Mouse (Mus musculus) hindbrain, embryonic 11.5 days (tissue): ENCODE measurements around the gene Tead3. TPM values are rescaled to one million over a fixed set of nuclear protein-coding genes. Genes with fewer than 3 reads are reported as not detected.
A peak's percentile ranks its signal among the peaks of the same experiment; 100 is the strongest.
"Not testable (repeated sequence)": the region's sequence is repeated elsewhere in the genome, so short reads cannot be mapped to it uniquely, and the experiment has no call there.

Source experiments
- ATAC-seq: fragments of 200-750 bp; cut with Nextera tagmentation; 2 replicates; pipeline ENCODE4 v1.8.0; 2017; ENCODE audit warnings: mild to moderate bottlenecking, moderate TSS enrichment, moderate library complexity; ENCODE audit not compliant: low FRiP score
- DNase-seq: peaks from one replicate; pipeline ENCODE4 v3.0.0-alpha.2; 2015; ENCODE audit warnings: low spot score
- H3K27ac ChIP-seq: fragments of 300-500 bp; sonication (generic); 2 replicates; pipeline ENCODE4 v1.5.1; 2014; ENCODE audit warnings: mild to moderate bottlenecking, low read depth, low read length
- H3K27me3 ChIP-seq: fragments of 300-500 bp; sonication (generic); 2 replicates; pipeline ENCODE4 v1.6.1; 2014; ENCODE audit warnings: mild to moderate bottlenecking, low read length, moderate library complexity, mixed read lengths; ENCODE audit not compliant: control insufficient read depth, insufficient read depth
- H3K36me3 ChIP-seq: fragments of 300-500 bp; sonication (generic); 2 replicates; pipeline ENCODE4 v1.6.1; 2014; ENCODE audit warnings: mild to moderate bottlenecking, low read length, moderate library complexity, mixed read lengths; ENCODE audit not compliant: control insufficient read depth, insufficient read depth
- H3K4me1 ChIP-seq: fragments of 300-500 bp; sonication (generic); replicated peaks from 2 replicates; pipeline ENCODE4 v1.6.1; 2014; ENCODE audit warnings: low read length, mixed read lengths; ENCODE audit not compliant: control insufficient read depth, insufficient read depth
- H3K4me2 ChIP-seq: fragments of 300-500 bp; sonication (generic); replicated peaks from 2 replicates; pipeline ENCODE4 v1.6.1; 2014; ENCODE audit warnings: mild to moderate bottlenecking, low read depth, low read length
- H3K4me3 ChIP-seq: fragments of 300-500 bp; sonication (generic); 2 replicates; pipeline ENCODE4 v1.5.1; 2014; ENCODE audit warnings: low read depth, low read length
- H3K9ac ChIP-seq: fragments of 300-500 bp; sonication (generic); 2 replicates; pipeline ENCODE4 v1.6.1; 2014; ENCODE audit warnings: low read depth, low read length
- H3K9me3 ChIP-seq: fragments of 300-500 bp; sonication (generic); 2 replicates; pipeline ENCODE4 v1.6.1; 2016; ENCODE audit warnings: low read length; ENCODE audit not compliant: control insufficient read depth
- WGBS: fragments of 180-500 bp; shearing (Covaris S2); extraction: QIAGEN DNeasy Blood & Tissue Kit; methylation state at CpG from one replicate; pipeline ENCODE4 v1.1.7; 2014; 5-methylcytosine and 5-hydroxymethylcytosine counted together
- polyA plus RNA-seq: library from polyadenylated mRNA; unstranded; fragments of >200 nt; fragmentation: Nextera tagmentation; extraction: Ambion mirVana; gene quantifications from 2 replicates; pipeline ENCODE4 v1.2.1, GENCODE M21; 2014

Tead3 gene
- polyA plus RNA-seq, 1 experiment from 2014 or later, result 3.7 TPM

DNA sequence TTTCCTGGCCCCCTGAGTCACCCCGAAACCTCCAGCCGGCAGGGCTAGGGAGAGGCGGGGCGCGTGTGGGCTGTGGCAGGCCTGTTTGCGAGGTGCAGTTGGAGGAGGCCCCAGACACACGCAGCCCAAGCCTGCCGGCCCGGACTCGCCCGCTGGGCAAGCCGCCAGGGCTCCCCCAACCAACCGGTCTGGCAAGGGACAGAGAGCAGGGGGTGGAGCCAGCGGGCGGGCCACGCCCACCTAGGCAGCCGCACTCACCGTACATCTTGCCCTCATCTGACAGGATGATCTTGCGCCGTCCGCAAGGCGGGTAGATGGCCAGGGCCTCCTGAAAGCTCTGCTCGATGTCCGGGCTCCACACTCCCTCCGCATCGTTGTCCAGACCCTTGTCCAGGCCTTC is 9.5 kb downstream of the Tead3 start:
- Histone ChIP-seq H3K36me3 (no peaks in the 10 kb centered on the region), H3K27me3 (no peaks in the 10 kb centered on the region), H3K9me3 (no peaks in the 10 kb centered on the region), H3K4me1 (peaks cover 5% of the 10 kb centered on the region), H3K9ac (peak overlapping the region; percentile 42), H3K4me2 (peak overlapping the region; percentile 43), H3K4me3 (peak overlapping the region; percentile 8; the same call in 1 of the 2 replicates), H3K27ac (0 out of 2 replicates have a peak overlapping the region, but pooled peaks have one; percentile 42)
- DNase-seq, result peak; percentile 77
- peak; percentile 62 for ATAC-seq
- WGBS, result 9% methylated on average over 22 of the region's 26 CpGs

DNA sequence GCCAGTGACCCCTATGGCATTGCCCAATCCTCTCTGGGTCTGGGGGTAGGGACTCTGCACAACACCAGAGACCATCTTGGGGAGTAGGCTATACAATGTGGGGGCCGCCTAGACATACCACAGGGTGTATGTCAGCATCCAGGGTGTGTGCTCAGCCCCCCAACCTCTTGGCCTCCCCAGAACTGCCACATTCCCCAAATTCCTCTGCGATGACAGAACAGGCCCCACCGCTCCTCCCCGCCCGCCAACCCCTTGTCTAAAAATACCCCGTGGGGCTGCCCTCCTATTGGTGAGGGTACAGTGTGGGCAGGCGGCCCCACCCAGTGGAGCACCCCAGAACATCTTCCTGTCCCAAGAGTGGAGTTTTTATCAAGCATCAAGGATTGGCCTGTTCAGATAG is 10.0 kb downstream of the Tead3 start:
- Histone ChIP-seq H3K27me3 (no peaks in the 10 kb centered on the region), H3K4me2 (no peak overlapping the region), H3K27ac (no peak overlapping the region), H3K4me3 (no peak overlapping the region), H3K9me3 (no peaks in the 10 kb centered on the region), H3K9ac (peak overlapping the region; percentile 42), H3K36me3 (no peaks in the 10 kb centered on the region), H3K4me1 (peaks cover 2% of the 10 kb centered on the region)
- no peak for DNase-seq
- ATAC-seq, result no peak
- 69% methylated on average over 7 of the region's 7 CpGs for WGBS

DNA sequence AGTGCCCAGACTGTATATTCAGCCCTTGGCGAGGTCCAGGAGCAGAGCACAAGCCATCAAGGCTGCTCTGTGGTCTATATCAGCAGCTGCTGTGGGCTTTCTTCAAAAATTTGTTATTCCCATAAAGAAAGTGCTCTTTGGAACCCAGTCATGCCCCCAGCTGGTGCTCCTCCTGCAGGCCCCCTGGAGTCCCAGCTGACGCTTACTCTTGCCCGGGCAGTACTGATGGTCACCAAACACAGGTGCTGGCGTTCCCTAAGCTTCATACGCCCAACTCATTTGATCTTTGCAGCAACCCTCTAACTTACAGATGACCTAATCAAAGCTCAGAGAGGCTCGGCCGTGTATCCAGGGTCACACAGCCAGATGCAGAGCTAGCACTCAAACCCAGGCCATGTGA is 13.1 kb downstream of the Tead3 start:
- Histone ChIP-seq H3K4me2 (no peak overlapping the region), H3K9ac (no peak overlapping the region), H3K27me3 (no peaks in the 10 kb centered on the region), H3K36me3 (no peaks in the 10 kb centered on the region), H3K27ac (no peak overlapping the region), H3K4me3 (no peak overlapping the region), H3K9me3 (no peaks in the 10 kb centered on the region), H3K4me1 (peaks cover 3% of the 10 kb centered on the region)
- DNase-seq (no peak), ATAC-seq (no peak)
- WGBS, result 90% methylated on average over 7 of the region's 7 CpGs

DNA sequence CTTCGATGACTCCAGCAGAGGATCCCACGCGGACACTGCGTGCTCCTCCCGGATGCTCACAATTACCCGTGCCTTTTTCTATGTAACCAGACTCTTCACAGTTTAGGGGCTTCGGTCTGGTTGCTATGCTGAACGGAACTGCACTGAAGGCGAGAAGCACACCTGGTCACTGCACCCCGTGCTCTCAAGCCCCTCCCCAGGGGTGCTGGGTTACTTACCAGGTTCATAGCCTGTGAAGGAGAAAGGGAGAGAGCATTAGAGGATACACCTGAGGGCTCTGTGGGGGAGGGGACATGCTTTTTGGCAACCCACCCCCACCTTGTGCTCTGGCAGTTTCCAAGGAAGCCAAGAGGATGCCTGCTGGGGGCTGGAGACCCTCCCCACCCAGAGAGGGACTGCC is 15.3 kb downstream of the Tead3 start:
- peaks cover 3% of the 10 kb centered on the region; the same call in 1 of the 2 replicates for H3K4me1 ChIP-seq
- no peaks in the 10 kb centered on the region for H3K9me3 ChIP-seq
- H3K27me3 ChIP-seq, result no peaks in the 10 kb centered on the region
- 78% methylated on average over 10 of the region's 10 CpGs for WGBS
- H3K4me3 ChIP-seq, result no peak overlapping the region
- no peak overlapping the region for H3K27ac ChIP-seq
- DNase-seq, result no peak
- 0 out of 2 replicates have a peak, but pooled peaks cover 3% of the 10 kb centered on the region for H3K36me3 ChIP-seq
- no peak overlapping the region for H3K9ac ChIP-seq
- no peak for ATAC-seq
- H3K4me2 ChIP-seq, result no peak overlapping the region

DNA sequence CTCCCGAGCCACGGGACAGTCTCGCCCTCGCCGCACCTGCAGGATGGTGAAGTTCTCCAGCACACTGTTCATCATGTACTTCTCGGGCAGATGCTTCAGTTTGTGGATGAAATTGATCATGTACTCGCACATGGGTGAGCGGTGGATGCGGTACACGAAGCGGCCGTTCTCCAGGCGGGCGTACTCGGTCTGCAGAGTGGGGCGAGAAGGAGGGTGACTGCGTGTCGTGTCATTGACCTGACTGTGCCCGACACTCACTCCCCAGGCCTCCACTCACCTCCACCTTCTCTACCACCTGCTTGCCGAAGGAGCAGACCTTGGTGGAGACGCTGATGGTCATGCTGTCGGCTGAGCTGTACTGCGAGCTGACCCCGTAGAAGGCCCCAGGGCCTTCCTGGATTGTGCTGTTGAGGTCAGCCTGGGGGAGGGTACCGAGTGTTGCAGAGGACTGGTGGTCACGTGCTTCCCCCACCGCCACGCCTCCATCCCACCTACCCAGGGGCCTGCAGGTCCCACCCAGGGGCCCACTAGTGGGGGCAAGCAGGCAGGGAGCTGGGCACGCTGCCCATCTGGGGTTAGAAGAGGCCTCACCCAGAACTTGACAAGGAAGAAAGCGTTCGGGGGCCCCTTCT is 17.6 kb downstream of the Tead3 start:
- no peak overlapping the region for H3K27ac ChIP-seq
- H3K4me2 ChIP-seq, result no peak overlapping the region
- no peaks in the 10 kb centered on the region for H3K27me3 ChIP-seq
- no peaks in the 10 kb centered on the region for H3K9me3 ChIP-seq
- H3K4me3 ChIP-seq, result no peak overlapping the region
- 0 out of 2 replicates have a peak, but pooled peaks cover 3% of the 10 kb centered on the region for H3K36me3 ChIP-seq
- DNase-seq, result no peak
- peaks cover 3% of the 10 kb centered on the region; the same call in 1 of the 2 replicates for H3K4me1 ChIP-seq
- WGBS, result 63% methylated on average over 31 of the region's 31 CpGs
- ATAC-seq, result no peak
- no peak overlapping the region for H3K9ac ChIP-seq

DNA sequence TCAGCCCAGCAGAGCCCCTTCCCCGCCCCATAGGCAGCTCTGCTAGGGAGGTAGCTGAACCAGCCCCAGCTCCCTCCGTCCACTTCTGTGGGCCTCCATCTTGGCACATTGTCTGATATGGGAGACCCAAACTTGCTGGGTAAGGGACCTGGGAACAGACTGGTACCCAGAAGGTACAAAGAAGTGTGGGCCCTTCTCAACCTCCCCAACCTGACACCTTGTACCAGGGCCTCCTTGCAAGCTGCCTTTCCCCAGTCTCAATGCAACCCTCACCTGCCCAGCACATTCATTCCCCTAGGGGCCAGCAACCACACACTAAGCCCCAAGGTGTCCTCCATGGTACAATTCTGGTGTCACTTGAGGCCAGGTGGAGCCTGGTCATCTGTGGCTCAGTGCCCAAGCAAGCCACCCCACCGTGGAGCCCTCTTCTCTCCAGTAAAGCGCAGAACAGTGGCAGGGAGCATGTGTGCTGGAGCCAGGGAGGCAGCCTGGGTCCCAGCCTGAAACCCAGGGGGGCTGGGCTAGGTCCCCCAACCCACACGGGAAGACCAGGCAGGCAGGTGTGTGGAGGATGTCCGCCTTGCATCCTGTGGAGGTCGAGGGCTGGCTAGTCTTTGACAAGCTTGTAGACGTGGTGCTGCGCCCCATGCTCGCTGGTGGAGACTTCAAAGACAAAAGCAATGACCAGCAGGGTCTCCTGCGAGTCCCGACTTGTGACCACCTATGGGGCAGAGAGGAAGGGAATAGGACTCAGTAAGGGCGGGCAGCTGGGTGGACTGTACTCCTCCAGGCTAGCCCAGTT is 18.3 kb downstream of the Tead3 start:
- H3K36me3 ChIP-seq, result 0 out of 2 replicates have a peak, but pooled peaks cover 3% of the 10 kb centered on the region
- WGBS, result 48% methylated on average over 13 of the region's 13 CpGs
- H3K4me2 ChIP-seq, result no peak overlapping the region
- no peak for DNase-seq
- no peak overlapping the region for H3K9ac ChIP-seq
- ATAC-seq, result no peak
- no peaks in the 10 kb centered on the region for H3K27me3 ChIP-seq
- no peaks in the 10 kb centered on the region for H3K9me3 ChIP-seq
- peaks cover 5% of the 10 kb centered on the region; the same call in 1 of the 2 replicates for H3K4me1 ChIP-seq
- H3K27ac ChIP-seq, result peak overlapping the region; percentile 30; the same call in 1 of the 2 replicates
- H3K4me3 ChIP-seq, result no peak overlapping the region

DNA sequence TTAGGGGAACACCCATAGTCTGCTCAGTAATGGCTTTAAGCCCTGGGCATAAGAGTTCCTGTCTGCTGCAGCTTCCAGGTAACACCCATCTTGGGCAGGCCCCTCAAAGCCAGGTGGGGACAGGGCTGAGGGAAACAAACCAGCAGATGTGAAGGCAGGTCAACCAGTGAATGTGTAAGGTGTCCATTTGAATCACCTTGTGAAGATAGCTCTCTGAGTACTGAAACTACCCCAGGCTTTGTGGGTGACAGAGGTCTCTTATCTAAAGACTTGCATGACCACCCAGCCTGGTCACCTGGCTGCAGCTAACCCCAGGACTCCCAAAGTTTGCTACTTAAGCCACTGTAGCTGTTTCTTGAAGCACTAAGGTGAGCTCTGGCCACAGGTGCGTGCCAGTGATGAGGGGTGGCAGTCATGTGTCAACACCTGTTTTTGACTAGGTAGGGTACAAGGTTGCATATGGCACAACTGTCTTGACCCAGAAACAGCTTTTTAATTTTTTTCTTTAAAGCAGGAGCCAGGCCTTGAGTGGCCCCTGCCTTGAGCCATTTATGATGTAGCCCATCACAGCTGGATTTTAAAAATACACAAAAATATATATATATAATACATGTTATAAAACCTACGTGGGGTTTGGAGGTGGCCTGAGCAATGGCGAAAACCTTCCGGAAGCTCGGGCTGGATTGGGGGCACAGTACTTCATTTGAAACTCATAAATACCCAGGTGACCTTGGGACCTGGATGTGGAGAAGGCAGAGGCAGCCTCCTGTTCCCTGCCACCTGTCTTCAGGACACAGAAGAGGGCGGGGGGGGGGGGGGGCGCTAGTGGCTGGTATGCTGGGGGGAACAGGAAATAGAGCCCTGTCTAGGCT is 19.1 kb downstream of the Tead3 start:
- DNase-seq, result no peak
- H3K4me1 ChIP-seq, result peaks cover 5% of the 10 kb centered on the region; the same call in 1 of the 2 replicates
- no peak overlapping the region for H3K27ac ChIP-seq
- H3K4me3 ChIP-seq, result no peak overlapping the region
- 39% methylated on average over 6 of the region's 7 CpGs for WGBS
- ATAC-seq, result no peak
- H3K27me3 ChIP-seq, result no peaks in the 10 kb centered on the region
- H3K4me2 ChIP-seq, result no peak overlapping the region
- 0 out of 2 replicates have a peak, but pooled peaks cover 3% of the 10 kb centered on the region for H3K36me3 ChIP-seq
- H3K9me3 ChIP-seq, result no peaks in the 10 kb centered on the region
- H3K9ac ChIP-seq, result no peak overlapping the region

DNA sequence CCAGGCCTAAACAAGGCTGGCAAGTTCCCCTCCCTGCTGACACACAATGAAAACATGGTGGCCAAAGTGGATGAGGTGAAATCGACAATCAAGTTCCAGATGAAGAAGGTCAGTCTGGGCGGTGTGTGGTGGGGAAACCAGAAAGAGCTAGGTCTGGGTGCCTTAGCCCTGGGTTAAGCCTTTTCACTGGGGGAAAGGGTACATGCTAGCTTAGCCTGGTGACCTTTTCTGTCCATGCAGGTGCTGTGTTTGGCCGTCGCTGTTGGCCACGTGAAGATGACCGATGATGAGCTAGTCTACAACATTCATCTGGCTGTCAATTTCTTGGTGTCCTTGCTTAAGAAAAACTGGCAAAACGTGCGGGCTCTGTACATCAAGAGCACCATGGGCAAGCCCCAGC is 20.0 kb downstream of the Tead3 start:
- H3K4me3 ChIP-seq, result not testable (repeated sequence)

More for the DNA sequence above, 20.0 kb downstream of the Tead3 start:
- not testable (repeated sequence) for H3K9me3 ChIP-seq, H3K27ac ChIP-seq, H3K4me2 ChIP-seq, H3K36me3 ChIP-seq, H3K27me3 ChIP-seq, H3K4me1 ChIP-seq, DNase-seq, H3K9ac ChIP-seq, ATAC-seq
- 65% methylated on average over 6 of the region's 8 CpGs for WGBS
